Mouse (Mus musculus): ENCODE results near the gene Ccdc88a.

Gene Ccdc88a

DNA sequence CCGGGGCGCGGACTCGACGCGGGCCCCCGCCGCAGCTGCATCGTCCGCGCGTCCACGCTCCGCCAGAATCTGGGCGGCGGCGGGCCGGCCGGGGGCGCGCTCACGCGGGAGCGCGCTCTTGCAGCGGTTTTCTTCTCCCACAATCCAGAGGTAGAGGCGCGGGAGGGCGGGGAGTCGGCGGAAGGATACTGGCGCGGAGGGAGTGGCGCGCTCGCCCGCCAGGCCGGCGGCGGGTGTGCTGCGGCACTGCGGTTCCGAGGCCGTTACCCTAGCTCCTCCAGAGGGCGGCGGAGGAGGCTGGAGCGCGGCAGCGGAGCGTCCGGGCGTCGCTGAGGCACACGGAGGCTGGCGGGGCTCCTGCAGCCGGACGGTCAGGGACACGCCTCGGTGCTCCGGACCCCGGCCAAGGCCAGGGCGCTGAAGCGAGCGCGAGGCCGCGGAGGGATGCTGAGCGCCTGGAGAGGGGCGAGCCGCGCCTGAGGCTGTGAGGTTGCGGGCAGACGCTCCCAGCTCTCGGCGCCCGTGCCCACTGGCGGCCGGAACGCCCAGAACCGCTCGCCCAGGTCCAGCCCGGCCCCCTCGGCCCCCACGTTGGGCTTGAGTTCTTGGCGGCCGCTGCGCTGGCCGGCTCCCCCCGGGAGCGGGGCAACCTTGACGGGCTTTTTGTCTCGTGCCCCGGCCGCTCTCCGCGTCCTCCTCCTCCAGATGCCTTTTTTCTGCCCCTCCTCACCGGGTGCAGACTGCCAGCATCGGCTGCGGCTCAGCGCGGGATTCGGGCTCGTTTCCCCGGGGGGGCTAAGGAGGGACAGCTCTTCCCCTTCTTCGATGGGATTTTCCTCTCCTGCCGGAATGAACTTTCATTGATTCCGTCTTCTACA lies at the start of gene Ccdc88a:
Ccdc88a (plus strand) TSS at position 263 of the 878 bp plus-strand sequence.
- DNase-seq (ENCODE audit: low read depth) = peak; percentile 89

DNA sequence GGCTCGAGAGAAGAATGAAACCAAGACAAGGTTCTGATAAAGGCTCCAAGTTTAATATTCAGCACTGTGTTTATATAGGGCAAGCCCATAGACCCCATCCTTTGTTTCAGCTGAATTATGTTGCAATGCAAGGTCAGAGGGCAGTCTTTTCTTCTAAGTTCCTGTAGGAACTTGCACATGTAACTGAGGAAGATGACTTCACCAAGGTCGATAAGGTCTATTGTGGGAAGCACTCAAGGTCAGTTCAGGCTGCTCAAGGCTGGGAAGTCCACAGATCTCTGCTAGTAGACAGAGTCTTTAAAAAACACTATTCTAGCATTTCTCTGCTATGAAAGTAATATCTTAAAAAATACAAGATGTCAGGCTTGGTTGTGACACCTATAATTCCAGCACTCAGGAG lies 38.0 kb upstream of the Ccdc88a start:
- DNase-seq (ENCODE audit: low read depth) = no peak

DNA sequence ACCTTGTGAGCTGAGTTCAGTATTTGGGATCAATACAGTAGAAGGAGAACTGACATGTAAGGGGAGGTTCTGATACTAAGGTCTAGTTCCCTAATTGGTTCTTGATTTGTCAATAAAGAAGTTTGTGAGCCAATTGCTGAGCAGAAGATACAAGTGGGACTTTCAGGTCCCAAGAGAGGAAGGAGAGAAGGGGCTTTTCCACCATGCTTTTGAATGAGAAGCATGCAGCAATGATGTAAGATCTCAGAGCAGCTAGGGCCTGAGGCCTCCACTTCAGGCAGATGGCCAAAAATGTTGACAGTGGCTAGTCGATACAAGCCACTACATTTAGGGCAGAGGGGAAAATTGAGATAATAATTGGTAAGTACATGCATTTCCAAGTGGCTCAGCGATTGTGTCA lies 32.2 kb upstream of the Ccdc88a start:
- DNase-seq (ENCODE audit: low read depth) = no peak

DNA sequence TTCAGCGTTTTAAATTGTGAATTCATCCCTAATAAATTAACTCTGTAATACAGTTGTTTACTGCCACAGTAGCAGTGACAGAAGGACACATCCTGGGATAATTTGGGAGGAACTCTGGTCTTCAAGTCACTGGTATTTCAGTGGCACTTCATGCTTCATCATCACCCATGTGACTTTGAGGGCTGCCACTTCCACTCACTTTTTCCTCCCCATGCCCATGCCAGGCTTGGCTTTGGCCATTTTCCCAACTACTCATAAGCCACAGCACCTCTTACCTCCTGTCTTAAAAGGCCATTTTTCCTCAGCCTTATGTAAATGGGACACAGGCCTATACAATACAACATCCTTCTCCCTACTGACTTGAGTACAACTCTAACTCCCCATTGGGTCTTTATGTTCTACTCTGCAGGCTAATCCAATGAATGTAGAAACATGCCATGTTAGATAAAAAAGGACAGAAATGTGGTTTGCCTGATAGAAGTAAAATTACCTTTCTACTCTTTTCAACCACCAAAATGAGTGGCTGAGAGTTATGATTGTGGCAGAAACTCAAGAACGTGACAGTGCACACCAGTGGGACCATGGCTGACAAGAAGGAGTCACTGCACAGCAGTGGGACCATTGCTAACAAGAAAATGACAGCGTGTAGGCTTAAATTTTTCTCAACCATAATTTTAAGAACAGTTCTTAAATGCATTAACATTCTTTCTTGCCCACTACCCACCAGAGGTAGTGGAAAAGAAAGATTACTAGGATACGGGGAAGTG lies 28.4 kb upstream of the Ccdc88a start:
- no peak for DNase-seq (ENCODE audit: low read depth)

DNA sequence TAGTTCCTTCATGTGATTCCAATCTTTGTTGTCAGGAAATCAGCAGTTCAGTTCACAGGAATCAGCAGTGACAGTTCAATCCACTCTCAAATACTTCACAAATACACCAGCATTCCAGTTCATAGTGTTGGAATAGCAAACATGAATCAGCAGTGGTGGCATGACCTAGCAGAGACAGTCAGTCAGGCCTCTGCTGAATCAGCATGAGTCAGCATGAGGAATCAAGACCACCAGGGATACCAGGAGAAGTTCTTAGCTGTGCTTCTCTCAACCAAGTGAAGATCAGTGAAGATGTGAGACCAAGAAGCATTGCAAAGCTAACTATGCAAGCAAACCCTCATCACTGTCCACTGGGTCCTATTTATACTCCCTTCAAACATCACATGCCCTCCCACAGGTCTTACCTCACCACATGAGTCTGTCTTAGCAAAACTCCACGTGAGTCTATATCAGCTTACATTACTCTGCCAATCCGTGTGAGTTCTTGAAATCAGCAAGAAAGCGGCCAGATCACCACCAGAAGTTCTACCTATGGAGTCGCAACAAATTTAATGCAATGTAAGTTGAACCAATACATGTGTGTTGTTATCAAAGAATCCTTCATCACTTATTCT lies 27.7 kb upstream of the Ccdc88a start:
- DNase-seq (ENCODE audit: low read depth) = peak; percentile 40

DNA sequence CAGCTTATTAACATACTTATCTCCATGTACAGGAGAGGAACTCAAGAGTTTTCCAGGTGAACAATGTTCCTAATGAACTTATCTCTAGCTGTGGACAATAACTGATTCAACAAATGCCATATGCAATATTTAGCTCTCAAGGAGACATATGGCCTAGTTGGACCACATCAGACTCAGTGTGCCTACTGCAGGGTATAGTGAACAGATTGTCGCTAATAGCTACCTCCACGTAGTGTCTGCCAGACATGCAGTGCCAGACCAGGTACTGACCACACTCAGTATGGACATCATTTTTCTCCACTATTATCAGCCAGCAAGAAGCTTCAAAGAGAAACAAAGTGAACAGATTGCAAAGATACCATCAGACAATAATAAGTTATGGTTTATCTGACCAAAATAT lies 22.6 kb upstream of the Ccdc88a start:
- no peak for DNase-seq (ENCODE audit: low read depth)

DNA sequence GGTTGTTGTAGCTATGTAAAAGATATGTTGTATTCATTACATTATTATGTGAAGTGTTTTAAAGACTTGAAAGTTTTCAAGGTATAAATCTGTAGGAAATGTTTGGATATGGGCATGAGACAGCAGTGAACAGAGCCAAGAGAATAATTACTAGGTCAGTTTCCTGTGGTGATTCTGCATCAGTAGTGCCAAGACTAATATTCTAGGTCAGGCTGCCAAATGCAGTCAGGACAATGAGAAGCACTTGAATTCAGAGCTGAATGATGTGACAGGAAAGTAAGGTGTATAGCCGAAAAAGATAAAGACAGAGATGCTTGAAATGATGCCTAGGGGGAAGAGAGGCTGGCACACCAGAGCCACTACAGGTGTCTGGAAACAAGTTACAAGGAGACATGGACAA lies 21.2 kb upstream of the Ccdc88a start:
- no peak for DNase-seq (ENCODE audit: low read depth)

DNA sequence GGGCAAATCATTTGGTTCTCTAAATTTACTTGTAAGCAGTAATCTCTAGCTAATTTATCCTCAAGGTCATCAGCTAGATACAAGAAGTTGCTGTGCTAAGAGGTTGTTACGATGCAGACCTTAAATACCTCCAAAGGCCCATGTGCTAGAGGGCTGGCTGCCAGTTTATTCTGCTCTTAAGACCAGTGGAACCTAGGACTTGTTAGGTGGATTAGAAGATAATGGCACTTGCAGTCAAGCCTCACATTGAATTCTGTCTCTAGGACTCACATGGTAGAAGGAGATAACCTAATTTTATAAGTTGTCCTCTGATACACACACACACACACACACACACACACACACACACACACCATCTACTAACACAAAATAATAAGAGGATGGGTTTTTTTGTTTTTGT lies 5.3 kb upstream of the Ccdc88a start:
- no peak for DNase-seq (ENCODE audit: low read depth)

DNA sequence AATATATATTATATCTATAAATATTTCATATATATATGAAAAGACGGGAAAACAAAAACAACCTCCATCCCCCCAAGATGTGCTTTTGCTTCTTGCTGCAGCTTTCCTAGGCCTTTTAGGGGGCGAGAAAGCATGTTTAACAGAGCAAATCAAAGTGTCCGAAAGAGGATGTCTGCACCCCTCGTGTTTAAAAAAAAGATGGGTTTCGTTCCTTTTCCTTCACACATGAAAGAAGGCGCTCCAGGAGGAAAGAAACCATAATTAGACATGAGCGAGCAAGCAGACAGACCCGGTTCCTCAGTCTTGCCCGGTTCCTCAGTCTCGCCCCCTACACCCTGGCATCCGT lies 435 bp upstream of the Ccdc88a start:
- no peak for DNase-seq (ENCODE audit: low read depth)

DNA sequence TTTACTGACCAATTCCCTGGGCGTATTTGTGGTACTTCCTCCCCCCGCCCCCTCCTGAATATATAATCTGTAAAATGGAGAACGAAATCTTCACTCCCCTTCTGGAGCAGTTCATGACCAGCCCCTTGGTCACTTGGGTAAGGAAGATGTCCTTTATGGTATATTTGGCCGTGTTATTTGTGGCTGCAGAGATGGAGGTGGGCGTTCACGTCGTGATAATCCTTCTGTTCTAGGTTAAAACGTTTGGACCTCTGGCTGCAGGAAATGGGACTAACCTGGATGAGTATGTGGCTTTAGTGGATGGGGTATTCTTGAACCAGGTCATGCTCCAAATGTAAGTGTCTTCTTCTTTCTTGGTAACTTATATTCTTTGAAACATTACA lies 807 bp downstream of the Ccdc88a start:
- DNase-seq (ENCODE audit: low read depth) = no peak

DNA sequence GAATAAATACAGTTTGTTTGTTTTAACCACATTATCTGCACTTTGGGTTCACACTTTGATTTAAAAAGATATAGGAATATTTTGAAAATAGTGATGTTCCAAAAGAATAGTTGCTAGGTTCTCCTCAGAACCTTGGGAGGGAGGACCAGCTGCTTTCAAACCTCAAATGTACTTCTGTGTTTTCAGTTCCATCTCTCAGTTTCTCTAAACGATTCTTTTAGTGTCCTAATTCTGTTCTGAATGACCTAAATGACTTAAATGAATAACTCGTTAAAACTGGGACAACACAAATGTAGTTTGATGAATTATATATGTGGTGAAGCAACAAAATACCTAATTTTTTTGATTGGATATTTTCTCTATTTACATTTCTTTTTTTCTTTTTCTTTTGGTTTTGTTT lies 3.2 kb downstream of the Ccdc88a start:
- DNase-seq (ENCODE audit: low read depth) = no peak

DNA sequence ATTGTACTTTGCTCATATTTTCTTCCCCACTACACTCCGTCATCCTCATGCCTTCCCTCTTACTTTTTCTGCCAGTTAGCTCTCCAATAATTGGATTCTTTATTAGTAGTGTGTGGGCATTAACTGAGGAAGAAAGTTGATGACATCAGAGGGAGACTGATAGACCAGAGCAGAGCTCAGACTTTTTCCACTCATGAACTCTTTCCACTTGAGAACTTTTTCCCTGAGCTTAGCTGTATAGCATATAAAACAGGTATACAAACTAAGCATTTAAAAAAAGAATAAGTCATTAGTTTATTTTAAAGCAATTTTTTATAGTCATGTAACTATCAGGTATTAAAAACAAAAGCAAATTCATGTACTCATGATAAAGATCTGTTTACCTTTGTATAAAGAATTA lies 5.3 kb downstream of the Ccdc88a start:
- DNase-seq (ENCODE audit: low read depth) = no peak

DNA sequence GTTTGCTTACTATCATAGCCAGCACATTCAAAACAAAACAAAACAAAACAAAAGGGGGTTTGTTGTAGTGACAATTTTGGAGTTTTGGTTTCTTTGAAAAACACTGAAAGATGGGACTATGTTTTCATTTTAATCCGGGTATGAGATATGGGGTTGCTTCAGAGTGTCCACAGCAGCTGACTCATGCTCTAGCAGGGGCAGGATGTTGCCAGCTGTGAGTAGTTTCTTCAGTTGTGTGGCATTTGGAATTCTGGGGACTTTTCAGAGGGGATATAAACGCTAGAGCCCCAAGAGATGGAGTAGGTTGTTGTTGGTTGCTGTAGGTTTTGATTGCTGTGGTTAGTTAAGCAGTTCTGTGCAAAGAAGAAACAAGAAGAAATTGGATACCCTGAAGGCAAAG lies 10.0 kb downstream of the Ccdc88a start:
- DNase-seq (ENCODE audit: low read depth) = no peak

DNA sequence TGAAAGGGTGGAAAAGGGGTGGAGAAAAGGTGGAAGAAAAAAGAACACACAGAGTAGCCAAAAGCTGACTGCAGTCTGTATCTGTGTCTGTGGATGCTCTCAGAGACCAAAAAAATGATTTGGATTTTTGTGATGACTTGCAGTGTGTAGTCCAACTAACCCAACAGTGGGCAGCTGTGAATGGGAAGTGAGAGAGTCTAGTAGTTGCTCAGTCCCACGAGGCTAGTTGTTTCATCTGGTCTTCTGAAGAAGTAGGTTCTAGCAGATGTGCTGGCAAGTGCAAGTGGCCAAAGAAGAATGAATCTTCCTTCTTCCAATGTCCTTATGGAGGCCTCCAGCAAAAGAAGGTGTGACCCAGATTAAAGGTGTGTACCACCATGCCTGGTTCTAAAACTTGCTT lies 10.5 kb downstream of the Ccdc88a start:
- DNase-seq (ENCODE audit: low read depth) = no peak

DNA sequence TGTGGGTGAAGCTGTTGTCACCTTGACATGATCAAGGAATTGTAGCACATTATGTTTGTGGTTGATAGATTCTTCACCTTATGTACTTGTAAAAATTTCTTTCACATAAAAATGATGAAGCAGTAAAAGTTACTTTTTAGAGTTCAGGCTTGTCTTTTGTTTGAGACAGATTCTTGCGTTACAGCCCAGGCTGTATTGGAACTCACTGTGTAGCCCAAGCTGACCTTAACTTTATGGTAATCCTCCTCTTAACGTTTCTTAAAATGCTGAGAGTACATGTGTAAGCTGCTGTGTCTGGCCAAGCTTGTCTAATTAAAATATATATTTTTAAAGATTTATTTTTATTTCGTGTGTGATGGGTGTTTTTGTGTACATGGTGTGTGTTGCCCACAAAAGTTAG lies 11.2 kb downstream of the Ccdc88a start:
- no peak for DNase-seq (ENCODE audit: low read depth)

DNA sequence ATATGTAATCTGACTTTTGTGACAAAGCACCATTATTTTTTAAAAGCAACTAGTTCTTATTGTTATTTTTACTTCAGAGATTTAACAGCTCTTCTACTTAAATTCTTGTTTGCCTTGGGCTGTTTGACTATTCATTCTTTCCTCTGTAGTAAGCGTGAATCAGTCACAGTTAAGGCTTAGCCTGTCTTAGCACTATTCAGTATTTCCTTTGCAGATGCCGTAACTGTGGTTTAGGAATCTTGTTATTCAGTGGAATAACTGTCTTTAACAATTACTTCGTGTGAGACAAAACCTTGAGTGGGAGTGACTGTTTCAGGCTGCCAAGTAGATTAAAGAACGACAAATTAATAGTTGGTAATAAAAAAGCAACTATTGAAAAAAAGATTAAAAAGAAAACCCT lies 16.5 kb downstream of the Ccdc88a start:
- no peak for DNase-seq (ENCODE audit: low read depth)

DNA sequence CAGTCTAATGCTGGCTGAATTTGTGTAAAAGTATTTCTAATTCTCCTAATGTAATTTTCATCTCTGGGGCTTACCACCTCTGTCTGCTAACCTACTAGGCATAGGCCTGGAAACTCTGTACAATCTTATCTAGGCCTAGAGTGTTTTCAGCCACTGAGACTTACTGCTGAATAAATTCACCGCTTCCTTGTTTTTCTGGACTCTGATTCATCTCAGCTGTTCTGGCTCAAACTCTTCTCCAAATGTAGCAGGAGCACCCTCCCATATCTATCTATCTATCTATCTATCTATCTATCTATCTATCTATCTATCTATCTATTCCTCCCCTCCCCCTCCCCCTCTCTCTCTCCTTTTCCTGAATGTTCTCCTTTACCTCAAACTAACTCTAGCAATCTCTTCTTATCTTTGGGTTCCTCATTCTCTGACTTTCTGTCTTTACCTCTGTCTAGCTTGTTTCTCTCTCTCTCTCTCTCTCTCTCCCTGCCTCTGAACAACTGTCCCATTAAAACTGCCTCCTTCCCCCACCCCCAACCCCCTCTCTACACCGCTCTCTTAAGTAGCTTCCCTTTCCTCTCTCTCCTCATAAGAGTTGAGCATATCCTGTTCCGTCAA lies 21.8 kb downstream of the Ccdc88a start:
- DNase-seq (ENCODE audit: low read depth) = no peak

DNA sequence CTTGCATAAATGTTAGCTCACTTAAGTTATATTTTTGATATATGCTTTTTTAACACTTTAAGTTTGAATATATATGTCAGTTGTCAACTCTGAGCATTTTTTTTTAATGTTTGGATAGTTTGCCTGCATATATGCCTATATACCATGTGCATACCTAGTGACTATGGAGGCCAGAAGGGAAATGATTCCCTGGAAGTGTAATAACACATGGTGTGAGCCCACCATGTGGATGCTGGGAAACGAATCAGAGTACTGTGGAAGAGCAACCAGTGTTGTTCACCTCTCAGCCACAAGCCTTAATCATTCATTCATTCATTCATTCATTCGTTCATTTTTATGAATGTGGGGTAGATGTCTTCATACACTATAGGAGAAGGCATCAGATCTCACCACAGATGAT lies 26.9 kb downstream of the Ccdc88a start:
- DNase-seq (ENCODE audit: low read depth) = no peak

DNA sequence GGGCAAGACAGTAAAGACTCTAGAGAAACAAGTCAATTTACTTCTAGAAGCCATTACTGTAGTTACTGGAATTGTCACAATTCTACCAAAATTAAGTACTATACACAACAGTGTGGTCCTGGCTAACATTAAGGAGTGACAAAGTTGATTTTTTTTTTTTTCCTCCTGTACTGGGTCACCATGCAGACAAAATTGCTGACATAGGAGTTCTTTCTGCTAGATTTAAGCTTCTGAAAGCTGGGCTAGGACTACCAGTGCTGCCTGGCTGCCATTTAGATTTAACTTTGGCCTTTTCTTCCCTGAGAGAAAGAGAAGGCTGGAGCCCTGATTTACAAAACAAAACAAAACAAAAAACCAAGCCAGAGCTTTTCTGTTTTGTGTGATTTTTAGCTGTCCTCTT lies 32.8 kb downstream of the Ccdc88a start:
- no peak for DNase-seq (ENCODE audit: low read depth)

DNA sequence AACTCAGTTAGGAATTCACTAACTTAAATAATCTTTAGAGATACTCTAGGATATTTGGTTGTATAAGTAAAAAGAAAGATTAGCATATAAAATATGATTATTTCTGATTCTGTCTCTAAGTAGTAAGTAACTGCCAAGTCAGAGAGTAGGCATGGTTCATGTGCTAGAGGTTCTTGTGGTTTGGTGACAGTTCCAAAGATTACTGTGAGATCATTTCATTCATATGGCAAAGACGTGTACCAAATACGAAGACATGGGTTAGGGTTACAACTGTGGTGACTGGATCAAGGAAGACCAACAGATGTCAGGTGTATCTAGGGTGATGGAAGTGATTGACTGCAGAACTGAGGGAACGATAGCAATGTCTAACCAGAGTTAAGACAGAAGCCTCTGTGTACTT lies 50.0 kb downstream of the Ccdc88a start:
- no peak for DNase-seq (ENCODE audit: low read depth)

DNA sequence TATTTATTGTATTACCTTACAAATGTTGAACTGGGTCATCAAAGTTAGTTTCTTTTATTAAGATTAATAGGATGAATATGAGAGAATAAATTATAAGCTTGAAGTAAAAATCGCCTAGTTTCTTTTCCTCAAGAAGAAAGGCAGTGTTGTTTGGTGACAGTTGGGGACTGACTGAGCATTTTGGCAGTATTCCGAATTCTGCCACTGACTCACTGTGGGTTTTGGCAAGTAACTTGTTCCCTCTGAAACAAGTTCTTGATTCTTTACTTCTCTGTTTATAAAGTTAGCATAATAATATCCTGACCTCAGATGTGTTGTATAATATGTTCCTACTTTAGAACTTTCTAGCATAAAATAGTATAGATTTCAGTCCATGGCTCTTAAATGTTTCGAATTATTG lies 55.3 kb downstream of the Ccdc88a start:
- DNase-seq (ENCODE audit: low read depth) = peak; percentile 78

DNA sequence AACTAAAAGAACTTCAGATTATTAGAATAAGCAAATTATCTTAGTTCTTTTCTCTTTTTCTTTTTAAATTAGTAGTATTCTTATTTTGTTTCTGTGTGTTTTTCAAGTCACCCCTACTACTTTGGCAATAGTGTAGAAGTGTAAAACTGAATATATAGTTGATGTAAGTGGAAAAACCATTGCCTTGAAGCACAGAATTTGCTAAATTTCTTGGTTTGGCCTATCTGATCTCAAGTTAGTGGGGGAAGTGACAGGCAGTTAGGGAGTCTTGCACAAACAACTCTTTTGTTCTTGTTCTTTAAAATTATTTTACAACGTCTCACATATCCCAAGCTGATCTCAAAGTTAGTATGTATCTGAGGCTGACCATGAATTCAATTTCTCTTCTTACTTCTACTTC lies 57.6 kb downstream of the Ccdc88a start:
- no peak for DNase-seq (ENCODE audit: low read depth)

DNA sequence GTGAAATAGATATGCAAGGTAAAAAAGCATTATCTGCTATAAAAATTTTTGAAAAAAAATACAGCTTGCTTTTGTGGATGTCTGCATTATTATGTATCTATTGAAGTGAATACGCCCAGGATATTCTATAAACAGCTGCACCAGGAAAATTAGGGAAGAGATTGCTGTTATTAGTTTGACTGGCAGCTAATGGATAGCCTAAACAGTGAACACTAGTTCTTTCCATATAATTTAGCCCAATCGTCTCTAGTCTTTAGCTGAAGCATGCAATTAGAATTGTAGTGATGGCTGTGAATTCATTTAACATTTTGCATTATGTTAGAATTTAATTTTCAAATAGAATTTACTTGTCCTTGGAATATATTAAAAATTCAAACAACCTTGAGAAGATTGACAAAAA lies 75.3 kb downstream of the Ccdc88a start:
- DNase-seq (ENCODE audit: low read depth) = no peak
